Mouse (Mus musculus) liver, embryonic 12.5 days (tissue): ENCODE measurements around the gene H2-Ke6. TPM values are rescaled to one million over a fixed set of nuclear protein-coding genes. Genes with fewer than 3 reads are reported as not detected.

ENCODE experiments used
- ATAC-seq: fragments of 200-750 bp; cut with Nextera tagmentation; 2 replicates; pipeline ENCODE4 v1.8.0; 2017; ENCODE audit warnings: moderate number of reproducible peaks, mild to moderate bottlenecking, moderate library complexity
- H3K27ac ChIP-seq: fragments of 300-500 bp; sonication (generic); 2 replicates; pipeline ENCODE4 v1.5.1; 2016; ENCODE audit warnings: mild to moderate bottlenecking
- H3K27me3 ChIP-seq: fragments of 300-500 bp; sonication (generic); replicated peaks from 2 replicates; pipeline ENCODE4 v1.6.1; 2016; ENCODE audit warnings: mild to moderate bottlenecking, moderate library complexity
- H3K36me3 ChIP-seq: fragments of 300-500 bp; sonication (generic); 2 replicates; pipeline ENCODE4 v1.6.1; 2016; ENCODE audit warnings: mild to moderate bottlenecking, moderate library complexity
- H3K4me1 ChIP-seq: fragments of 300-500 bp; sonication (generic); 2 replicates; pipeline ENCODE4 v1.6.1; 2016
- H3K4me2 ChIP-seq: fragments of 300-500 bp; sonication (generic); 2 replicates; pipeline ENCODE4 v1.6.1; 2016; ENCODE audit warnings: mild to moderate bottlenecking, moderate library complexity
- H3K4me3 ChIP-seq: fragments of 300-500 bp; sonication (generic); 2 replicates; pipeline ENCODE4 v1.5.1; 2016; ENCODE audit warnings: mild to moderate bottlenecking, moderate library complexity
- H3K9ac ChIP-seq: fragments of 300-500 bp; sonication (generic); 2 replicates; pipeline ENCODE4 v1.6.1; 2016; ENCODE audit warnings: mild to moderate bottlenecking, moderate library complexity
- H3K9me3 ChIP-seq: fragments of 300-500 bp; sonication (generic); replicated peaks from 2 replicates; pipeline ENCODE4 v1.6.1; 2016; ENCODE audit warnings: mild to moderate bottlenecking, moderate library complexity
- WGBS: fragments of 180-500 bp; shearing (Covaris S2); methylation state at CpG from one replicate; pipeline ENCODE4 v1.1.7; 2016; ENCODE audit not compliant: insufficient replicate concordance; 5-methylcytosine and 5-hydroxymethylcytosine counted together
- polyA plus RNA-seq: library from polyadenylated mRNA; unstranded; fragments of >200 nt; fragmentation: Nextera tagmentation; extraction: Ambion mirVana; gene quantifications from 2 replicates; pipeline ENCODE4 v1.2.1, GENCODE M21; 2016

H2-Ke6 gene
- polyA plus RNA-seq: 33.2 and 36.1 TPM in 2 replicates

GRCm38 (mm10) chr17:34027656-34028223 lies at the start of gene H2-Ke6:
Gene H2-Ke6, minus strand, starts transcription at chr17:34028060.
- H3K4me2 ChIP-seq: peak within 1 kb of the TSS; percentile 99
- H3K36me3 ChIP-seq: peaks cover 30% of the 10 kb centered on the region
- no peaks in the 10 kb centered on the region for H3K9me3 ChIP-seq
- H3K27me3 ChIP-seq: no peaks in the 10 kb centered on the region
- H3K4me3 ChIP-seq: peak within 1 kb of the TSS; percentile 73
- peak within 1 kb of the TSS; percentile 85 for H3K9ac ChIP-seq
- H3K4me1 ChIP-seq: peaks cover 76% of the 10 kb centered on the region
- peak within 1 kb of the TSS; percentile 86 for H3K27ac ChIP-seq
- peak; percentile 84 for ATAC-seq
- WGBS: under 1% methylated on average over 49 of the region's 49 CpGs

GRCm38 (mm10) chr17:34077549-34077948 lies 49.7 kb upstream of the H2-Ke6 start:
- no peak for ATAC-seq
- Histone ChIP-seq H3K4me1 (peaks cover 5% of the 10 kb centered on the region; the same call in 1 of the 2 replicates), H3K4me2 (no peak overlapping the region), H3K36me3 (no peaks in the 10 kb centered on the region), H3K4me3 (no peak overlapping the region), H3K9me3 (0 out of 2 replicates have a peak, but pooled peaks cover 3% of the 10 kb centered on the region), H3K27ac (no peak overlapping the region), H3K9ac (no peak overlapping the region), H3K27me3 (peaks cover 53% of the 10 kb centered on the region)
- WGBS: 2% methylated on average over 9 of the region's 9 CpGs

GRCm38 (mm10) chr17:34075271-34075670 lies 47.4 kb upstream of the H2-Ke6 start:
- H3K27me3 ChIP-seq: peaks cover 45% of the 10 kb centered on the region
- no peak overlapping the region for H3K27ac ChIP-seq
- H3K9ac ChIP-seq: no peak overlapping the region
- H3K4me1 ChIP-seq: peaks cover 5% of the 10 kb centered on the region; the same call in 1 of the 2 replicates
- H3K9me3 ChIP-seq: no peaks in the 10 kb centered on the region
- H3K4me2 ChIP-seq: no peak overlapping the region
- no peaks in the 10 kb centered on the region for H3K36me3 ChIP-seq
- ATAC-seq: no peak
- H3K4me3 ChIP-seq: no peak overlapping the region
- WGBS: 30% methylated on average over 7 of the region's 7 CpGs

- WGBS: 51% methylated on average over 5 of the region's 5 CpGs
- Histone ChIP-seq H3K27ac (no peak overlapping the region), H3K36me3 (no peaks in the 10 kb centered on the region), H3K4me2 (no peak overlapping the region), H3K9ac (no peak overlapping the region), H3K9me3 (no peaks in the 10 kb centered on the region), H3K4me3 (no peak overlapping the region), H3K27me3 (peaks cover 29% of the 10 kb centered on the region), H3K4me1 (no peaks in the 10 kb centered on the region)
- ATAC-seq: no peak
Observed at GRCm38 (mm10) chr17:34072091-34072490, 44.2 kb upstream of the H2-Ke6 start.

- no peaks in the 10 kb centered on the region for H3K36me3 ChIP-seq
- no peak overlapping the region for H3K27ac ChIP-seq
- H3K4me1 ChIP-seq: no peaks in the 10 kb centered on the region
- ATAC-seq: no peak
- no peak overlapping the region for H3K4me2 ChIP-seq
- peaks cover 5% of the 10 kb centered on the region for H3K27me3 ChIP-seq
- H3K4me3 ChIP-seq: no peak overlapping the region
- WGBS: 47% methylated on average over 3 of the region's 3 CpGs
- no peak overlapping the region for H3K9ac ChIP-seq
- no peaks in the 10 kb centered on the region for H3K9me3 ChIP-seq
Observed at GRCm38 (mm10) chr17:34068864-34069263, 41.0 kb upstream of the H2-Ke6 start.

GRCm38 (mm10) chr17:34057224-34057623 lies 29.4 kb upstream of the H2-Ke6 start:
- Histone ChIP-seq H3K9ac (no peak overlapping the region), H3K4me2 (no peak overlapping the region), H3K27ac (no peak overlapping the region), H3K9me3 (no peaks in the 10 kb centered on the region), H3K36me3 (no peaks in the 10 kb centered on the region), H3K4me1 (no peaks in the 10 kb centered on the region), H3K4me3 (no peak overlapping the region), H3K27me3 (0 out of 2 replicates have a peak, but pooled peaks cover 3% of the 10 kb centered on the region)
- 31% methylated on average over 7 of the region's 7 CpGs for WGBS
- ATAC-seq: no peak

GRCm38 (mm10) chr17:34047404-34048050 lies 19.7 kb upstream of the H2-Ke6 start:
- H3K27me3 ChIP-seq: peaks cover 4% of the 10 kb centered on the region
- H3K4me2 ChIP-seq: no peak overlapping the region
- WGBS: 47% methylated on average over 5 of the region's 5 CpGs
- no peaks in the 10 kb centered on the region for H3K36me3 ChIP-seq
- H3K9me3 ChIP-seq: 0 out of 2 replicates have a peak, but pooled peaks cover 7% of the 10 kb centered on the region
- H3K4me1 ChIP-seq: no peaks in the 10 kb centered on the region
- H3K9ac ChIP-seq: no peak overlapping the region
- H3K27ac ChIP-seq: 0 out of 2 replicates have a peak overlapping the region, but pooled peaks have one; percentile 5
- H3K4me3 ChIP-seq: no peak overlapping the region
- no peak for ATAC-seq

- H3K9me3 ChIP-seq: 0 out of 2 replicates have a peak, but pooled peaks cover 7% of the 10 kb centered on the region
- 68% methylated on average over 14 of the region's 14 CpGs for WGBS
Observed at GRCm38 (mm10) chr17:34045941-34046340, 18.1 kb upstream of the H2-Ke6 start.

GRCm38 (mm10) chr17:34039562-34040450 lies 11.9 kb upstream of the H2-Ke6 start:
- no peak overlapping the region for H3K27ac ChIP-seq
- H3K27me3 ChIP-seq: peaks cover 54% of the 10 kb centered on the region
- H3K4me3 ChIP-seq: no peak overlapping the region
- no peak overlapping the region for H3K9ac ChIP-seq
- WGBS: 32% methylated on average over 17 of the region's 17 CpGs
- peaks cover 35% of the 10 kb centered on the region for H3K36me3 ChIP-seq
- H3K4me2 ChIP-seq: peak overlapping the region; percentile 51; the same call in 1 of the 2 replicates
- H3K9me3 ChIP-seq: no peaks in the 10 kb centered on the region
- peaks cover 26% of the 10 kb centered on the region for H3K4me1 ChIP-seq
- ATAC-seq: no peak

More at GRCm38 (mm10) chr17:34045941-34046340, 18.1 kb upstream of the H2-Ke6 start:
- H3K9ac ChIP-seq: no peak overlapping the region
- no peak overlapping the region for H3K27ac ChIP-seq
- peaks cover 20% of the 10 kb centered on the region for H3K27me3 ChIP-seq
- no peak overlapping the region for H3K4me3 ChIP-seq
- H3K4me2 ChIP-seq: no peak overlapping the region
- ATAC-seq: no peak
- H3K4me1 ChIP-seq: no peaks in the 10 kb centered on the region
- no peaks in the 10 kb centered on the region for H3K36me3 ChIP-seq

- H3K4me3 ChIP-seq: peak within 1 kb of the TSS; percentile 14
- peak; percentile 28; the same call in 1 of the 2 replicates for ATAC-seq
- H3K9ac ChIP-seq: no peak within 1 kb of the TSS
Observed at GRCm38 (mm10) chr17:34038878-34039561, 11.2 kb upstream of the H2-Ke6 start, which contains the start of gene Col11a2. Gene Col11a2, plus strand, starts transcription at chr17:34039437.

GRCm38 (mm10) chr17:34038440-34038839 lies 10.6 kb upstream of the H2-Ke6 start:
- H3K36me3 ChIP-seq: peaks cover 49% of the 10 kb centered on the region
- peaks cover 33% of the 10 kb centered on the region for H3K4me1 ChIP-seq
- no peak for ATAC-seq
- H3K4me2 ChIP-seq: peak overlapping the region; percentile 51
- H3K9me3 ChIP-seq: no peaks in the 10 kb centered on the region
- 25% methylated on average over 21 of the region's 21 CpGs for WGBS
- no peak overlapping the region for H3K27ac ChIP-seq
- peaks cover 54% of the 10 kb centered on the region for H3K27me3 ChIP-seq
- no peak overlapping the region for H3K9ac ChIP-seq
- peak overlapping the region; percentile 14 for H3K4me3 ChIP-seq

More at GRCm38 (mm10) chr17:34038878-34039561, 11.2 kb upstream of the H2-Ke6 start, which contains the start of gene Col11a2:
- H3K36me3 ChIP-seq: peaks cover 43% of the 10 kb centered on the region
- no peaks in the 10 kb centered on the region for H3K9me3 ChIP-seq
- H3K4me1 ChIP-seq: peaks cover 27% of the 10 kb centered on the region
- H3K27me3 ChIP-seq: peaks cover 54% of the 10 kb centered on the region
- no peak within 1 kb of the TSS for H3K27ac ChIP-seq
- peak within 1 kb of the TSS; percentile 51 for H3K4me2 ChIP-seq
- 15% methylated on average over 28 of the region's 28 CpGs for WGBS
